Mouse (Mus musculus) T-helper 17 cell (primary cell): ENCODE results near the gene Rnf26.

Experiments used
- in situ Hi-C, 2 experiments: fragments of 300-600 bp; cut with MboI, MseI; formaldehyde crosslinking; loops; 1 replicate in 1 of 2; 2 replicates in 1 of 2; pipeline ENCODE4 v1.15.1; 2025; ENCODE audit warnings: high pct_unique_total_duplicates in 2 of 2

Gene Rnf26

GRCm38 (mm10) chr9:44047571-44048490, 65.5 kb downstream of the Rnf26 start:
- in situ Hi-C loops: loop anchor here (5.0 kb wide), 1 partner anchor 61 kb away; no protein-coding TSS in a partner anchor

- in situ Hi-C loops: loop anchor here (5.0 kb wide), 1 partner anchor 60 kb away; no protein-coding TSS in a partner anchor
Observed at GRCm38 (mm10) chr9:44047071-44047470, 66.2 kb downstream of the Rnf26 start.

GRCm38 (mm10) chr9:44046426-44046825, 66.9 kb downstream of the Rnf26 start:
- in situ Hi-C loops: loop anchor here (5.0 kb wide), 1 partner anchor 59 kb away; no protein-coding TSS in a partner anchor

GRCm38 (mm10) chr9:44045884-44046272, 67.4 kb downstream of the Rnf26 start:
- in situ Hi-C loops: loop anchor here (5.0 kb wide), 1 partner anchor 59 kb away; no protein-coding TSS in a partner anchor
